Mouse (Mus musculus) MEL (cell line): Measurements from ENCODE around the gene Tmem248.

Source experiments
- POLR2A ChIP-seq, 2 experiments: IDR thresholded peaks; 2 replicates each; pipeline ENCODE4 v1.6.1; 2011 to 2012; ENCODE audit warnings: low read length in 2 of 2, mild to moderate bottlenecking in 2 of 2, control low read depth in 1 of 2, improper control_type of control experiment in 1 of 2, low read depth in 1 of 2, moderate library complexity in 1 of 2; ENCODE audit not compliant: control insufficient read depth in 1 of 2, insufficient read depth in 1 of 2, poor library complexity in 1 of 2
- TCF12 ChIP-seq: IDR thresholded peaks from 2 replicates; pipeline ENCODE4 v1.6.1; 2014; ENCODE audit warnings: low read depth, mild to moderate bottlenecking, inconsistent platforms, low read length, improper control_type of control experiment, moderate library complexity

GRCm38 (mm10) chr5:130254164-130255016, 37.5 kb downstream of the Tmem248 start:
- no peak for TF ChIP-seq TCF12
- TF ChIP-seq POLR2A (IDR thresholded peaks at IDR 0.05; ENCODE audit: control insufficient read depth in 1 of 2, insufficient read depth in 1 of 2, low read depth in 1 of 2, low read length in 2 of 2, poor library complexity in 1 of 2), result no peak
